Mouse (Mus musculus) neural tube, embryonic 13.5 days (tissue): ENCODE data around the gene Trim7. TPM values are rescaled to one million over a fixed set of nuclear protein-coding genes. Genes with fewer than 3 reads are reported as not detected.
"Not testable (repeated sequence)": the region's sequence is repeated elsewhere in the genome, so short reads cannot be mapped to it uniquely, and the experiment has no call there.

Experiments
- ATAC-seq: fragments of 200-750 bp; cut with Nextera tagmentation; 2 replicates; pipeline ENCODE4 v1.8.0; 2017; ENCODE audit warnings: low read depth, mild to moderate bottlenecking, moderate TSS enrichment, moderate library complexity
- H3K27ac ChIP-seq: fragments of 300-500 bp; sonication (generic); replicated peaks from 2 replicates; pipeline ENCODE4 v1.5.1; 2015; ENCODE audit warnings: moderate library complexity, mild to moderate bottlenecking, inconsistent platforms
- H3K27me3 ChIP-seq: fragments of 300-500 bp; sonication (generic); 2 replicates; pipeline ENCODE4 v1.6.1; 2015; ENCODE audit warnings: mild to moderate bottlenecking, inconsistent platforms
- H3K36me3 ChIP-seq: fragments of 300-500 bp; sonication (generic); 2 replicates; pipeline ENCODE4 v1.6.1; 2015; ENCODE audit warnings: mild to moderate bottlenecking, inconsistent platforms
- H3K4me1 ChIP-seq: fragments of 300-500 bp; sonication (generic); replicated peaks from 2 replicates; pipeline ENCODE4 v1.6.1; 2015; ENCODE audit warnings: inconsistent platforms
- H3K4me2 ChIP-seq: fragments of 300-500 bp; sonication (generic); 2 replicates; pipeline ENCODE4 v1.6.1; 2015; ENCODE audit warnings: inconsistent platforms, mild to moderate bottlenecking, moderate library complexity
- H3K4me3 ChIP-seq: fragments of 300-500 bp; sonication (generic); 2 replicates; pipeline ENCODE4 v1.5.1; 2015; ENCODE audit warnings: mild to moderate bottlenecking, inconsistent platforms
- H3K9ac ChIP-seq: fragments of 300-500 bp; sonication (generic); 2 replicates; pipeline ENCODE4 v1.6.1; 2015; ENCODE audit warnings: moderate library complexity, mild to moderate bottlenecking, inconsistent platforms
- H3K9me3 ChIP-seq: fragments of 300-500 bp; sonication (generic); 2 replicates; pipeline ENCODE4 v1.6.1; 2016; ENCODE audit warnings: inconsistent platforms
- WGBS: fragments of 180-500 bp; shearing (Covaris S2); methylation state at CpG from one replicate; pipeline ENCODE4 v1.1.7; 2015; 5-methylcytosine and 5-hydroxymethylcytosine counted together
- polyA plus RNA-seq: library from polyadenylated mRNA; unstranded; fragments of >200 nt; fragmentation: Nextera tagmentation; extraction: Ambion mirVana; gene quantifications from 2 replicates; pipeline ENCODE4 v1.2.1, GENCODE M21; 2015

Gene Trim7
- polyA plus RNA-seq, 1 experiment from 2014 or later: 1.2 TPM

DNA sequence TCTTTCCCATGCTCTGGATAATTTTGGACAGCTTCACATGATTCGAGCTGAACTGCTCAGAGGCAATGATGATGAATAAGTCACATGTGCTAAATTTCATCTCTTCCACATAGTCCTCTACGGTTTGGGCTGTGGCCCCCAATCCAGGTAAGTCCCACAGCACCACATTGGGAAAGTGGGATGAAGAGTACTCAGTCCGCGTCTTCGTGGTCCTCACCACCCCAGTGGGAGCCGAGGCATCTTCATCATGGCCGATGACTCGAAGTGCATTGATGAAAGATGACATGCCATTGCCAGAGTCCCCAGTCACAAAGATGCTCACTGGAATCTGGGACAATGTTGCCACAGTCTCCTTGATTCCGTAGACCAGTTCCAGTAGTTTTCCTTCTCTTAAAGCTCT, 40.5 kb downstream of the Trim7 start:
- Histone ChIP-seq H3K4me1 (peaks cover 8% of the 10 kb centered on the region), H3K27me3 (peaks cover 3% of the 10 kb centered on the region)
- no peak for ATAC-seq

DNA sequence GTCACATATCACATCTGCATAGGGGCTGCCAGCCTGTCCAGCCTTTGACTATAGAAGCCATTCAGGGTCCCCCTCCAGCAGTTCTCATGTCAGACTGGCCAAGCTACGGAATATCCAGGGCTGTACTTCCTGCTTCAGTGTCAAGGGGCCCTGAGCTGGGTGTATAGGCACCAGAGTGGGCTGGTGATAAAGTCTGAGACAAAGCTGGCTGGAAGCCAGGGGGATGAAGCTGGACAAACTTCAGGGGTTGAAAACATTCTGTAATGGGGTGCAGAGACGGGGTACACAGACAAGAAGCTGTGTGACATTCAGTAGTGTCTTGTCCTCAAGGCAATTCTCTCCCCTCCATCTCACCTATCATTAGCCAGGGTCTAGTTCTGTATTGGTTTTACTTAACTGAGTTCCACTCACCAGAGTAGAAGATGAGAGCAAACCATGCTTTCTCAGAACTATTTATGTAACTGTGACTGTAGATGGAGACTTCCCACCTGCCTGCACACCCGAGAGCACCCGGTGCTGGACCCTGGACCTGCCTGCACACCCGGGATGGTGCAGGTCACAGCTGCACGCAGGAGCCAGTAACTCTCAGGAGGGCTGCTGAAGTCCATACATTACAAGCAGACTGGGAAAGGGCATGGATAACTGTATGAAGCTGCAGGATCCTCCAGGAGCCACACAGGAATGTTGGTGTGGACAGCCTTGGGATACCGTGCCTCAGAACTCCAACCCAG, 43.6 kb downstream of the Trim7 start:
- H3K4me1 ChIP-seq: peaks cover 16% of the 10 kb centered on the region
- WGBS: 78% methylated on average over 7 of the region's 7 CpGs
- no peaks in the 10 kb centered on the region for H3K9me3 ChIP-seq
- H3K4me3 ChIP-seq: no peak overlapping the region
- H3K4me2 ChIP-seq: peak overlapping the region; percentile 74
- no peak for ATAC-seq
- 0 out of 2 replicates have a peak overlapping the region, but pooled peaks have one; percentile 8 for H3K9ac ChIP-seq
- H3K27me3 ChIP-seq: peaks cover 21% of the 10 kb centered on the region
- H3K27ac ChIP-seq: no peak overlapping the region
- no peaks in the 10 kb centered on the region for H3K36me3 ChIP-seq

More for the DNA sequence above, 40.5 kb downstream of the Trim7 start:
- Histone ChIP-seq H3K9me3 (no peaks in the 10 kb centered on the region), H3K4me2 (no peak overlapping the region), H3K9ac (no peak overlapping the region), H3K36me3 (no peaks in the 10 kb centered on the region), H3K4me3 (no peak overlapping the region), H3K27ac (no peak overlapping the region)
- 93% methylated on average over 9 of the region's 9 CpGs for WGBS

DNA sequence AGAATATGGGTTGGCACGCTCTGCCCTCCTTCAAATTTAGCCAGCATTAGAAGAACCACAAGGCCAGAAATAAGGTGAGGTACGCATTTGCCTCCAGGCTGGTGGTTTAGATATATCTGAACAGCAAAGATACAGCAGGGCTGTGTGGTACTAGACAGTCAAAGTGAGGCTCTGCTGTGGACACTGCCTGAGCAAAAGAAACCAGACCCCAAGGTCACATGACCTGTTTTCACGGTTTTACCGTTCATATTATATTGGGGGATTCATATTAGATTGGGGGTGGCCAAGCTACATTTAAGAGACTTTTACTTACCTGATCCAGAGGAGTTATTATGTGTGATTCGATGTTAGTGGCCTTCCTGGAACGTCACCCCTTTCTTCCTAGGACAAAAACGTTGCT, 44.8 kb downstream of the Trim7 start:
- WGBS: 37% methylated on average over 7 of the region's 7 CpGs
- H3K9me3 ChIP-seq: no peaks in the 10 kb centered on the region
- H3K4me1 ChIP-seq: peaks cover 16% of the 10 kb centered on the region
- H3K9ac ChIP-seq: peak overlapping the region; percentile 68
- H3K27ac ChIP-seq: no peak overlapping the region; the same call in 1 of the 2 replicates
- H3K36me3 ChIP-seq: no peaks in the 10 kb centered on the region
- H3K27me3 ChIP-seq: peaks cover 21% of the 10 kb centered on the region
- no peak for ATAC-seq
- peak overlapping the region; percentile 44 for H3K4me3 ChIP-seq
- peak overlapping the region; percentile 74 for H3K4me2 ChIP-seq

DNA sequence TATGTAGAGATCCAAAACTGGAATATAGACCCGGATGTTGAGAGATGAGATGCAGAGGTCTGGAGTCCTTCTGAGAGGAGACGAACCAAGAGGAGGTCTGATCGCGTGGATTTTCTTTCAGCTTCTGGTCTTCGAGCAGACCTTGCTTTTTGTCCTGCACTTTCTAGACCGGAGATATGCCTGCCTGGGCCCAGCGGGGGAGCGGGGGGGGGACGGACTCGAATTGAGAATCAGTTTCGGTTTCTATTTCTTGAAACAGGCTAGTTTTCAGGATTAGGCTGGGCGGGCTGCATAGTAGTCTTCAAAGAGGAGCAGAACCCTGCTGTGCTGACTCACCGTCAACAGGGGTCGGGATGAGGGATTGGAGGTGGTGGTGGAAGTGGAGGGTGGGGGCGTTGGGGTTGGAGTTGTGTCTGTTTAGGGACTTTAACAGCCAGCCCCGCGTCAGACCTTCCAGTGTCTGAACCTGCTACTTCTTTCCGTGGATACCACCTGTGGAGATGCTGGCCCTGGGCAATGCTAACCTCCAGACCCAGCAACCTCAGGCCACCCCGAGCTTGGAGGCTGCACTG, 45.3 kb downstream of the Trim7 start, which contains the start of gene Irgm1:
Gene Irgm1 (minus strand): TSS at position 483 of the 572 bp plus-strand sequence.
- H3K4me3 ChIP-seq: peak within 1 kb of the TSS; percentile 44
- H3K4me2 ChIP-seq: peak within 1 kb of the TSS; percentile 74
- no peak within 1 kb of the TSS; the same call in 1 of the 2 replicates for H3K27ac ChIP-seq
- H3K4me1 ChIP-seq: peaks cover 16% of the 10 kb centered on the region
- no peaks in the 10 kb centered on the region for H3K36me3 ChIP-seq
- H3K27me3 ChIP-seq: peaks cover 21% of the 10 kb centered on the region
- 3% methylated on average over 19 of the region's 19 CpGs for WGBS
- no peaks in the 10 kb centered on the region for H3K9me3 ChIP-seq
- peak; percentile 44; the same call in 1 of the 2 replicates for ATAC-seq
- peak within 1 kb of the TSS; percentile 68 for H3K9ac ChIP-seq

DNA sequence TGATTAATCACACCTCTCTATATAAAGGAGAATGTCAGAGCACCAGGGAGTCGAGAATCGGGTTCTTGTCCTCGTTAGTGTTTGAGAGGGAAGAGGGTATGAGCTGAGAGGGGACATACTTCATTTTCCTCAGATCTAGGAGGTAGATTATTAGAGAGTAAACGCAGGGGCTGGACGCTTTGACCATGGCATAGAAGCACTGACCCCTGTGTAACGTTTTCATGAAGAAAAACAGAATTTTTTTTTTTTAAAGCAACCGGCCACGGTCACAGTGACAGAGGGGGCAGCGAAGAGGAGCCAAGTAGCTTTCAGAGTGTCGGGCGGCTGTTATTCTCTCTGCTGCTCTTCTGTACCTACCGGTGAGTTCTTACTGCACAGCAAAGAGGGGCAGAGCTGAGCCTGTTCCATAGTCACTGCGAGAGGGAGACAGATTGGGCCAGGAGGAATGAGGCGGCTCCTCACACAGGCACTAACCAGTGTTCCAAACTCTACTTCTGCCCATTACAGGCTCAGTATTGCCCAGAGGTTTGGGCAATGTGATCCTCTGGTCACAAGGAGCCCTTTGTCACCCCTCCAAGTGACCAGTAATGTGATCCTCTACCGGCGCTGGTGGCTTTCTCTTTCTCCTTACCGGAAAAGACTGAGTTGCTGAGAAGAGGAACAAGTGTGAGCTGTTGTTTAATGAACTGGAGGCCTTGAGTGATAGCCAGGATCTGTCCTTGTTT, 46.0 kb downstream of the Trim7 start:
- peak overlapping the region; percentile 74 for H3K4me2 ChIP-seq
- H3K9me3 ChIP-seq: no peaks in the 10 kb centered on the region
- no peaks in the 10 kb centered on the region for H3K36me3 ChIP-seq
- ATAC-seq: no peak
- H3K4me3 ChIP-seq: peak overlapping the region; percentile 44
- H3K27ac ChIP-seq: no peak overlapping the region; the same call in 1 of the 2 replicates
- H3K4me1 ChIP-seq: peaks cover 16% of the 10 kb centered on the region
- WGBS: 8% methylated on average over 17 of the region's 17 CpGs
- peaks cover 21% of the 10 kb centered on the region for H3K27me3 ChIP-seq
- peak overlapping the region; percentile 68 for H3K9ac ChIP-seq

DNA sequence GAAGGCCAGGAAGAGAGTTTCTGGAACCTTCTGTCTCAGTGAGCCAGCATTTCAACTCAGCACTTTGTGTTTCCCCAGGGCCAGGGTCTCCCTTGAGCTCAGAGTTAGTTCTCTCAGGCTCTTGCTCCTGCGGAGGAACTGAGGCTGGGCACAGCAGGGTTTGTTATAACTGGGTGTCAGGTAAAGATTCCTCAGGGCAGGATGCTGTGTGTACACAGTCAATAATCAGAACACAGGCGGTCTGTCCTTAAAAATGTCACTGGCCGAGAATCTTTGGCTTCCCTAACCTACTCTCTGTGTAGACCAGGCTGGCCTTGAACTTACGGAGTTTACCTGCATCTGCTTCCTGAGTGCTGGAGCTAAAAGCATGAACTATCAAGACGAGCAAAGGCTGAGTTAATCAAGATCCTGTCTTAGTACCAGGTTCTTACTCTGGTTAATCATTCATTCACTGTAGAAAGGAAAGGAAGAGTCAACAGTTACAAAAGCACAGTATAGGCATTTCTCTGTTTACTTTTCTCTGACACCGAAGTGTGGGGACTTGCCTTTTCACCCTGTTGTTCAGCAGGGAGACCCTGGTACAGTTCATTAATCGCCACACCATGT, 46.9 kb downstream of the Trim7 start:
- H3K9ac ChIP-seq: no peak overlapping the region
- H3K4me1 ChIP-seq: peaks cover 16% of the 10 kb centered on the region
- WGBS: 83% methylated on average over 7 of the region's 7 CpGs
- no peak overlapping the region for H3K4me2 ChIP-seq
- H3K27me3 ChIP-seq: peaks cover 21% of the 10 kb centered on the region
- H3K4me3 ChIP-seq: no peak overlapping the region
- H3K27ac ChIP-seq: no peak overlapping the region
- ATAC-seq: no peak
- no peaks in the 10 kb centered on the region for H3K9me3 ChIP-seq
- H3K36me3 ChIP-seq: no peaks in the 10 kb centered on the region

DNA sequence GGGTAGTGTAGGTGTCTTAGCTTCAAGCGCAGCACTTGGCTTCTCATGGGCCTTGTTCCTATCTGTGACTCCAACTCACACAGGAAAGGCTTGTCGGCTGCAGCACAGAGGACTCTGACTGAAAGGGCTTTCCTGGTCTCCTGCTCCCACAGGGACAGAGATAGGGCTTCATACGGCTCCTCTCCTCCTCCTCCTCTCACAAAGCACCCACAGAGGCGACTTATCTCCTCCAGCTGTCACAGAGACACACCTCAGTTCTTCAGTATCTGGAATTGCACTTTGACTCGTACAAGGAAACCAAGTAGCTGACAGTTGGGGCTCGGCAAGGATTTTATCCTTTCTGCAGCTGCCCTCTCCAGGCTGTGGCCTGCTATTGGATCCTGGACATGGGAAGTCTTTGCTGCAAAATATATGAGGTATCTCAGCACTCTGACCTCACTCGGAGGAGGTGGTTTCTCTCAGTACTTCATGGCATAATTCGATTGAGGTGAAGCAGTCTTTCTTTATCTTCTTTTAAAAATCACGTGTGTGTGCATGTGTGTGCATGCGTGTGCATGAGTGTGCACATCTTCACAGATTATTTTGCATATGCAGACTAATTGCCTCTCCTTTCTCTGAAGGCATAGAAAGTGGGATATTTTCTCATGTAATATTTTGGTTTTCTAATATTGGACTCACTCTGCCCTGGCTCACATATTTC, 47.8 kb downstream of the Trim7 start:
- Histone ChIP-seq H3K4me3 (no peak overlapping the region), H3K9me3 (no peaks in the 10 kb centered on the region), H3K36me3 (no peaks in the 10 kb centered on the region), H3K4me2 (no peak overlapping the region), H3K4me1 (peaks cover 16% of the 10 kb centered on the region), H3K27ac (no peak overlapping the region), H3K9ac (no peak overlapping the region), H3K27me3 (peaks cover 21% of the 10 kb centered on the region)
- ATAC-seq: no peak
- 77% methylated on average over 10 of the region's 10 CpGs for WGBS

DNA sequence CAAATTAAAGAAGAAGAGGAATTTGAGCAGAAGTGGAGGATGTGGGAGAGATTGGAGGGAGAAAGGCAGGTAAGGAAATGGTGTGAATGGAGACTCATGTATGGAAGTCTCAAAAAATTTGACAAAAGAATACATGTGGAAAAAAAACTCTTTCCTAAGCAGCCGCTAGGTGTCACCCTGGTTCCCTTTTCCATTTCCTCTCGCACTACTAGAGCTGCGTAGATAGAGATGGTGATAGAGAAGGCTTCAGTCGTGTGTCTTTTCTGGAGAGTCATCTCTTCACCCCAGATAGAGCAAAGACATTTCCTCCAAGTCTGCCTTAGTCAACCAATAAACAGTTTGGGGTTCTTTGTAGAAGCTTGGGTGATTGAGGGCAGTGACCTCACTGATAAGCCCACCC, 48.5 kb downstream of the Trim7 start:
- H3K9me3 ChIP-seq: no peaks in the 10 kb centered on the region

DNA sequence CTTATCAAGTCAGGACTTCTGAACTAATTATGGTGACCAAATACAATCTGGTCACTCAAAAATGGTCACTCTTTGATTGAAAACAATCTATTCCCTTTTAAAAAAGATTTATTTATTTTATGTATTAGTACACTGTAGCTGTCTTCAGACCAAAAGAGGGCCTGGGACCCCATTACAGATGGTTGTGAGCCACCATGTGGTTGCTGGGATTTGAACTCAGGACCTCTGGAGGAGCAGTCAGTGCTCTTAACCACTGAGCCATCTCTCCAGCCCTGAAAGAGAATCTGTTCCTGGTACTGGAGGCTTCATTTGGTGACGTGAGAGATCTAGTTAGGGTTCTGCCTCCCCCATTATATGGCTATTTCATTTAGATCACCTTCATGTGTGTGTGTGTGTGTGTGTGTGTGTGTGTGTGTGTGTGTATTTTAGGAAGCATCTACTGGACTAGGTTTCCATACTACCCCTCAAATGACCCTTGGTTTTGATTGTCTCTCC, 49.5 kb downstream of the Trim7 start:
- H3K4me2 ChIP-seq, H3K9ac ChIP-seq, H3K9me3 ChIP-seq, H3K4me3 ChIP-seq, ATAC-seq, H3K27ac ChIP-seq, H3K36me3 ChIP-seq: not testable (repeated sequence)
- peaks cover 16% of the 10 kb centered on the region for H3K4me1 ChIP-seq
- 56% methylated on average over 1 of the region's 1 CpGs for WGBS
- peaks cover 21% of the 10 kb centered on the region for H3K27me3 ChIP-seq

More for the DNA sequence above, 48.5 kb downstream of the Trim7 start:
- H3K36me3 ChIP-seq: no peaks in the 10 kb centered on the region
- peaks cover 21% of the 10 kb centered on the region for H3K27me3 ChIP-seq
- 3% methylated on average over 4 of the region's 4 CpGs for WGBS
- H3K4me1 ChIP-seq: peaks cover 16% of the 10 kb centered on the region
- ATAC-seq: peak; percentile 51; the same call in 1 of the 2 replicates
- no peak overlapping the region for H3K4me3 ChIP-seq
- no peak overlapping the region for H3K27ac ChIP-seq
- H3K9ac ChIP-seq: no peak overlapping the region
- no peak overlapping the region for H3K4me2 ChIP-seq

DNA sequence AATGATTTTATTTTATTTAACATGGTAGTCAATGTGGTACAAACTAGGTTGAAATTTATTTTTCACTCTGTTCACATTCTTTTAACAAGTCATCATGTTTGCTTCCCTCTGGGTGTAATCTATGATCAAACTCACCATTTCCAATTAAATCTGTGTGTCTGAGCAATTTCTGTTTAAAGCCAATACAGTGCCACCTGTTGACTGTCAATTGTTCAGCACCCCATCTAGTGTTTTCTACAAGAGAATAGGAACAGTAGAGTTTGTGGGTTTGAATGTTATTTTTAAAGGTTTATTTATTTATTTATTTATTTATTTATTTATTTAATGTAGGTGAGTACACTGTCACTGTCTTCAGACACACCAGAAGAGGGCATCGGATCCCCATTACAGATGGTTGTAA, 50.7 kb downstream of the Trim7 start:
- Histone ChIP-seq H3K9ac (no peak overlapping the region), H3K36me3 (no peaks in the 10 kb centered on the region), H3K4me1 (peaks cover 6% of the 10 kb centered on the region), H3K27me3 (peaks cover 18% of the 10 kb centered on the region), H3K27ac (no peak overlapping the region), H3K4me2 (no peak overlapping the region), H3K9me3 (no peaks in the 10 kb centered on the region), H3K4me3 (no peak overlapping the region)
- WGBS: 93% methylated on average over 1 of the region's 1 CpGs
- no peak for ATAC-seq

DNA sequence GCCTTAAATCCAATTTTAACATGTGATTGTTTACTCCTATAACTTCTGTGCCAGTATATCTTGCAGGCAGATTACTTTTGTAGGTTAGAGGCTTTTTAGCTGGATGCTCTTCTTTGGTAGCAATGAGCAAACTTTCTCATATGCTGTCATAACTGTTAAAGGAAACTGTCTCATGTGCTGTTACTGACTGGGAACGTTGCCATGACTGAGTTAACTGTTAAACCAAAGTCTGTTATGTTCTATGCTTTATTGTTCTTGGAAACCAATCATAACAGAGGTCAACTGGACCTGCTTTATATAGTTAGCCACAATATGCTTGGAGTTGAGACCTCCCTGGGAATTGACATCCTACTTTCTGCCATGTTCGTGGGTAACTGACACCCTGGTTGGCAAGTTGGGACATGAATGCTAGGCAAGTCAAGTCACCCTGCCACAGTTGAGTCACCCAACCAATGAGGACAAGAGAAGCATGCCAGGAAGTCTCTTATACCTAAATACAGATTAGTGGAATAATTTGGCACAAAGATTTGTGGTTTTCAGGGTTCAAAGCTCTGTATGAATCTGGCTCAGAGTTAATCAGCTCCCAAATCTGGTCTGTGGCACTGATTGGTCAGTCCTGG, 73.0 kb downstream of the Trim7 start:
- WGBS: 74% methylated on average over 2 of the region's 2 CpGs
- Histone ChIP-seq H3K9ac (no peak overlapping the region), H3K4me3 (no peak overlapping the region), H3K4me1 (no peaks in the 10 kb centered on the region), H3K27ac (no peak overlapping the region), H3K4me2 (no peak overlapping the region), H3K9me3 (no peaks in the 10 kb centered on the region), H3K27me3 (no peaks in the 10 kb centered on the region), H3K36me3 (no peaks in the 10 kb centered on the region)
- no peak for ATAC-seq
